Mouse (Mus musculus) frontal cortex, adult 2 months (tissue): Measurements from ENCODE around the gene Olfr350. TPM values are rescaled to one million over a fixed set of nuclear protein-coding genes. Genes with fewer than 3 reads are reported as not detected.

Experiments used
- DNase-seq, 2 experiments: peaks; one replicate each; pipeline ENCODE4 v3.0.0; 2022; ENCODE audit warnings: low spot score in 1 of 2; ENCODE audit errors: extremely low spot score in 1 of 2
- polyA plus RNA-seq: library from polyadenylated mRNA; depleted of rRNA; stranded (reverse); fragments of >200 nt; gene quantifications from 2 replicates; pipeline ENCODE4 v1.2.3, GENCODE M21; 2012; rRNA removed

The Olfr350 gene
- polyA plus RNA-seq: not detected in 2 replicates

DNA sequence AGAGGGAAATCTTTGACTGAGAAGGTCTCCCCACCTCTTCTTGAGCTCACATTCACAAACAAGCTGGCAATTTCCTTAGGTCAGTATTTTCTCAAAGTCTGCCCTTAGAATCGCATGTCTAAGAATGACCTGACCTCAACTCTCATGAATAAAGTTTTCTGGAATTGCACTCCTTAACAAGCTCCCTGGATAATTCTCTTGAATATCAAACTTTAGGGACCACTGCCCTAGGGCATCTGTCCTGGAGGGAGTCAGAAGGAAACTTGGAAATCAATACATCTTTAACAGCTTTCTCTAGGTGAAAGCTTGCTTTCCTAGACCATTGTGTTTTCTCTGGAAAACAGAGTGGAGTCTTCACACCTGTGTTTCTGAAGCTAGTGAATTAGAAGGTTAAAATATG is at the start of gene Olfr350:
TSS of gene Olfr350 (plus strand) at position 301 of the 400 bp plus-strand sequence.
- no peak for DNase-seq

DNA sequence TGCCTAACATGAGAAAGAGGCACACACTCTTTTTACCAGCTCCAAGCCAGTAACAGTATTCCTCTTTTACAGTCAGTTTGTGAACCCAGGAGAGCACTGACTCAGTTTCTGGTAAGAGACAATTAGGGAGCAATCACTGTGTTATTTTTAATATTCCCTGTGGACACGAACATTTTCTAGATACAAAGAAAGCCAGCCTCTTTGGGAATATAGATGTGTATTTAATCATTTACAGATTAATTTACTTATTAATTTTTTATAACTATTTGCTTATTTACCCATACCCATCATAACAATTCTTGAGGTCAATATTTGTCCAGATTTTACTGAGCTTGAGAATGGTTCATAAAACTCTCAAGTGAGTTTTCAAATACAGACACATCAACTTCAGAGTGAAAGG is 29.2 kb upstream of the Olfr350 start, which contains the start of gene Olfr3:
TSS of gene Olfr3 (minus strand) at position 101 of the 400 bp plus-strand sequence.
- DNase-seq: no peak

DNA sequence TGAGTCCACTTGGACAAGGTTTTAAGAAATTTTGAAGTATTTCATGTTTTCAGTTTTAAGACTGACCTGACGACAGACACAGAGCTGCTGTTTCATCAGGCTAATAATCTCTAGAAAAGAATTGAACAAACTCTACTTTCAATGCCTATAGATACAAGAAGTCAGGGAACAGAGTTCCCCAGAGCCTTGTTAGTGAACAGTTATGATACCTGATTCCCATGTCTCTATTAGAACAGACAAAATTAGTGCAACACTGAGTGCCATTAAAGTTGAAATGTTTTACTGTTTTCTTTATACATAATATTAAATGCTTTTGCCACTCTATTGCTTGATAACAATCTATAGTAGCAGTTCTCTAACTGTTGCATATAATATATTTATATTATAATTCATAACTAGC is 16.4 kb downstream of the Olfr350 start, which contains the start of gene Olfr351:
TSS of gene Olfr351 (minus strand) at position 101 of the 400 bp plus-strand sequence.
- DNase-seq: no peak

DNA sequence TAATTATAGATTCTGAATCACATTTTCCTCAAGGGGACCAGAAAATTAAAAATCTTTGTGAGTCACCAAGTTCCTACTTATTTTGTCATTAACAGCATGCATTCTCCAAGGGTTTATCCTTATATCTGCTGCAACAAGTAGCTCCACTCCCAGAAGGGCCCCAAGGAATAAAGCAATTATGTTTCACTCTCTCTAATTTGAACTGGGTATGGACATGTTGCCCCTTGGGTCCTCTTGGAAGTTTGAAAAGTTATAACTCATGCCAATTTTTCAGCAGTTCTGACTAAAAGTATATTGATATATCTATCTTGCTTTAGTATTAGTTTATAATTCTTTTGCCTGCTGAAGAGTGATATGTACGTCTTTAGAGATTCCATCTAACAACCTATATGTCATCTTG is 22.1 kb downstream of the Olfr350 start, which contains the start of gene Olfr352:
TSS of gene Olfr352 (plus strand) at position 301 of the 400 bp plus-strand sequence.
- DNase-seq: no peak

DNA sequence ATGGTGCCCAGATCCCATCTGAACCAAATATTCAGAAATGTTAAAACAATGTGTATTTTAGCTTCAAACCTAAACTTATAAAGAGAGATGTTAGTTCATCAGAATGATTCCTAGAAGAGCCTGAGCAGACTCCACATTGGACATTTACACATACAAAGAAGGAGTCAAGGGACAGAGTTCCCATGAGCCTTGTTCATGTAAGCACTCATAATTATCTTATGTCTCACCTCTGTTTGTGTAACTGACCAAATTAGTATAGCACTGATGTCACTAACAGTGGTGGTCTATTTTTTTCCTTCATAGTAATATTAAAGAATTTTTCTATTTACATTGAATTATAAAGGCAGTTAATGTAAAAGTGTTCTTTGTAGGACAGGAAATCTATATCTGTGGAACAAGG is 46.7 kb downstream of the Olfr350 start, which contains the start of gene Olfr353:
TSS of gene Olfr353 (minus strand) at position 101 of the 400 bp plus-strand sequence.
- DNase-seq: no peak

DNA sequence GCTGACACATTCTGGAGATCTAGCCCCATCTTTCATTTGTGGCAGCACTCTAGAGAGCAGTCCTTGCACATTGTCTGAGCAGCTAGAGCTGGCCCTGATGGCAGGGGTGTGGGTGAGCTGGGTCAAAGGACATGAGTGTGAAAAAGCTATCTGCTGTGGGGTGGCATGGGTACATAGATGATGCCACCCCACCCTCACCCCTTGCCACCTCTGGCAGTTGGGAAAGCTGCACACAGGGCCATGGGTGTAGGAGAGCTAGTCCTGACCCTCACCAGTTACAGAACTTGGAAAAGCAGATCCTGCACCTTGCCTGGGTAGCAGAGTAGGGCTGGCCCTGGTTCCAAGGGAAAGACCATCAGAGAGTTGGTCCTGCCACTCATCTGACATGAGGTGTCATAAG is 51.0 kb downstream of the Olfr350 start:
- no peak for DNase-seq

Other genes with a start within 250 kb of the Olfr350 start
- not detected in 2 replicates for gene Olfr345, start 206.3 kb upstream of the Olfr350 start, polyA plus RNA-seq
- not detected in 2 replicates for gene Olfr346, start 160.5 kb upstream of the Olfr350 start, polyA plus RNA-seq
- not detected in 2 replicates for gene Olfr347, start 114.4 kb upstream of the Olfr350 start, polyA plus RNA-seq
- gene Olfr348, start 62.0 kb upstream of the Olfr350 start, polyA plus RNA-seq: not detected in 2 replicates
- gene Olfr50, start 55.8 kb upstream of the Olfr350 start, polyA plus RNA-seq: not detected in 2 replicates
- 0.04 and 0.08 TPM in 2 replicates for gene Olfr3, start 29.3 kb upstream of the Olfr350 start, polyA plus RNA-seq
- not detected in 2 replicates for gene Olfr351, start 16.4 kb downstream of the Olfr350 start, polyA plus RNA-seq
- gene Olfr352, start 22.1 kb downstream of the Olfr350 start, polyA plus RNA-seq: not detected in 2 replicates
- gene Olfr353, start 46.6 kb downstream of the Olfr350 start, polyA plus RNA-seq: not detected in 2 replicates
- not detected in 2 replicates for gene Olfr354, start 59.4 kb downstream of the Olfr350 start, polyA plus RNA-seq
- gene Olfr355, start 82.6 kb downstream of the Olfr350 start, polyA plus RNA-seq: not detected in 2 replicates
- not detected in 2 replicates for gene Olfr356, start 90.8 kb downstream of the Olfr350 start, polyA plus RNA-seq
- not detected in 2 replicates for gene Olfr357, start 147.5 kb downstream of the Olfr350 start, polyA plus RNA-seq
- not detected in 2 replicates for gene Olfr358, start 163.0 kb downstream of the Olfr350 start, polyA plus RNA-seq
- not detected in 2 replicates for gene Olfr360, start 219.4 kb downstream of the Olfr350 start, polyA plus RNA-seq
- gene Olfr361, start 243.0 kb downstream of the Olfr350 start, polyA plus RNA-seq: not detected in 2 replicates